Mouse (Mus musculus) liver, embryonic 13.5 days (tissue): Measurements from ENCODE around the gene Mpp6. TPM values are rescaled to one million over a fixed set of nuclear protein-coding genes. Genes with fewer than 3 reads are reported as not detected.

Experiments
- ATAC-seq: fragments of 200-750 bp; cut with Nextera tagmentation; 2 replicates; pipeline ENCODE4 v1.8.0; 2017; ENCODE audit warnings: low read depth, mild to moderate bottlenecking, moderate number of reproducible peaks, moderate library complexity
- DNase-seq: peaks from one replicate; pipeline ENCODE4 v3.0.0; 2022
- H3K27ac ChIP-seq: fragments of 300-500 bp; sonication (generic); 2 replicates; pipeline ENCODE4 v1.5.1; 2015; ENCODE audit warnings: moderate library complexity, mild to moderate bottlenecking, inconsistent platforms
- H3K27me3 ChIP-seq: fragments of 300-500 bp; sonication (generic); 2 replicates; pipeline ENCODE4 v1.6.1; 2015; ENCODE audit warnings: mild to moderate bottlenecking, inconsistent platforms
- H3K36me3 ChIP-seq: fragments of 300-500 bp; sonication (generic); 2 replicates; pipeline ENCODE4 v1.6.1; 2015; ENCODE audit warnings: mild to moderate bottlenecking, inconsistent platforms
- H3K4me1 ChIP-seq: fragments of 300-500 bp; sonication (generic); replicated peaks from 2 replicates; pipeline ENCODE4 v1.6.1; 2015; ENCODE audit warnings: inconsistent platforms
- H3K4me2 ChIP-seq: fragments of 300-500 bp; sonication (generic); 2 replicates; pipeline ENCODE4 v1.6.1; 2015; ENCODE audit warnings: inconsistent platforms, mild to moderate bottlenecking, moderate library complexity
- H3K4me3 ChIP-seq: fragments of 300-500 bp; sonication (generic); replicated peaks from 2 replicates; pipeline ENCODE4 v1.5.1; 2015; ENCODE audit warnings: mild to moderate bottlenecking, inconsistent platforms
- H3K9ac ChIP-seq: fragments of 300-500 bp; sonication (generic); 2 replicates; pipeline ENCODE4 v1.6.1; 2015; ENCODE audit warnings: mild to moderate bottlenecking, inconsistent platforms
- H3K9me3 ChIP-seq: fragments of 300-500 bp; sonication (generic); replicated peaks from 2 replicates; pipeline ENCODE4 v1.6.1; 2016; ENCODE audit warnings: inconsistent platforms
- WGBS: fragments of 180-500 bp; shearing (Covaris S2); methylation state at CpG from one replicate; pipeline ENCODE4 v1.1.7; 2015; ENCODE audit not compliant: insufficient replicate concordance; 5-methylcytosine and 5-hydroxymethylcytosine counted together
- polyA plus RNA-seq: library from polyadenylated mRNA; unstranded; fragments of >200 nt; fragmentation: Nextera tagmentation; extraction: Ambion mirVana; gene quantifications from 2 replicates; pipeline ENCODE4 v1.2.1, GENCODE M21; 2015

The Mpp6 gene
- polyA plus RNA-seq, 1 experiment from 2014 or later = 43.1 TPM

DNA sequence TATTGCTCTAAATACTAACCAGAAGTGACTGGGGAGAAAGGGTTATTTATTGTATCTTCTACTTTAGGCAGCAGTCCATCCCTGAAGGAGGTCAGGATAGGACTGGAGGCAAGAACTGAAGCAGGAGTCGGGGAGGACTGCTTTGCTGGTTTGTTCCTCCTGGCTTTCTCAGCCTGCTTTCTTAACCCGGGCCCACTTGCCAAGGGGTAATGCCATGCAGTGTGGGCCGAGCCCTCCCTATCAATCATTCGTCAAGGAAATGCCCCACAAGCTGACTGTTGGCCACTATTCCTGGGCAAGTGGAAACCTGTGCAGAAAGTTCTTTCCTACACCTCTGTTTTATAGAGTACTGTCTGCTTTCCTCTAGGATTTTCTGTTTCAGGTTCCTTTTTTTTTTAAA, 39.3 kb downstream of the Mpp6 start:
- no peaks in the 10 kb centered on the region for H3K4me1 ChIP-seq
- no peaks in the 10 kb centered on the region for H3K9me3 ChIP-seq
- ATAC-seq = no peak
- DNase-seq = no peak
- H3K27ac ChIP-seq = no peak overlapping the region
- H3K27me3 ChIP-seq = no peaks in the 10 kb centered on the region
- 75% methylated on average over 4 of the region's 4 CpGs for WGBS
- H3K36me3 ChIP-seq = peaks cover 10% of the 10 kb centered on the region; the same call in 1 of the 2 replicates
- no peak overlapping the region for H3K9ac ChIP-seq
- no peak overlapping the region for H3K4me3 ChIP-seq
- H3K4me2 ChIP-seq = no peak overlapping the region

DNA sequence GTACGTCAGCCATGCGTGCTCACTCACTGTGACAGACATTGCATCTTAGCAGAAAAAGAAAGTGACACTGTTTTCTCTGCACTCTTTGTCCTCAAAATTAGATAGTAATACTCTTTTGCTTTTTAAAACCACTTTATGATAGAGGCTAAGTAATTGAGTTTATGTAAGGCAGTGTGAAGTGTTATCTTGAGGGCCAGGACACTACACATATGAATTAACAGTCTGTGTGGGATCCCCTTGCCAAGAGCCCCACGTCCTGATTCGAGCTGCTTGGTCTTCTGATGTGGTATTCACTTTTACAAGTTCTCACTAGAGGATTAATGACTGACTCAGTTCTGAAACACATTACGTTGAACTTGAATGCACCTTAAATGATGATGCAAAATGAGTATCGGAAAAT, 49.8 kb downstream of the Mpp6 start:
- ATAC-seq = no peak
- Histone ChIP-seq H3K4me2 (no peak overlapping the region), H3K27ac (no peak overlapping the region), H3K36me3 (0 out of 2 replicates have a peak, but pooled peaks cover 6% of the 10 kb centered on the region), H3K4me3 (no peak overlapping the region), H3K9me3 (no peaks in the 10 kb centered on the region), H3K27me3 (no peaks in the 10 kb centered on the region), H3K9ac (no peak overlapping the region), H3K4me1 (no peaks in the 10 kb centered on the region)
- no peak for DNase-seq
- WGBS = 85% methylated on average over 6 of the region's 6 CpGs

DNA sequence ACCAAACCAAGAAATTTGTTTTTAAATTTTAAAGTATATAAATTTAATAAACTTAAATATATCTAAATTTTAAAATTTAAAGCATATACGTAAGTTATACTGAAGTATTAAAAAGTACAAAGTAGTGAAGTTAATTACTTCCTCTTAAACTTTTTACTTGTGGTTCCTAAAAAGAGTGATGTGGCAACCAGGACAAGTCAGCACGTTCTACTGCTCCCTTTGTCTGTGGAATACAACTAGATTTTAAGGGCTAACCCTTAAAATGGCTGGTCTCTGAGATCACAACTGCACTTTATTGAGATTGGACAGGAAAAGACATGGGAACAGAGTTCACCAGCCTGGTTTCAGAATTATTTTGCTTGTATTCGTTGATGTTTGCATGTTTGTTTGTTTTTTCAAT, 53.0 kb downstream of the Mpp6 start:
- 64% methylated on average over 3 of the region's 3 CpGs for WGBS
- H3K9me3 ChIP-seq = no peaks in the 10 kb centered on the region
- no peak overlapping the region for H3K9ac ChIP-seq
- H3K4me3 ChIP-seq = no peak overlapping the region
- H3K27ac ChIP-seq = no peak overlapping the region
- DNase-seq = no peak
- ATAC-seq = no peak
- no peak overlapping the region for H3K4me2 ChIP-seq
- no peaks in the 10 kb centered on the region for H3K4me1 ChIP-seq
- no peaks in the 10 kb centered on the region for H3K27me3 ChIP-seq
- 0 out of 2 replicates have a peak, but pooled peaks cover 11% of the 10 kb centered on the region for H3K36me3 ChIP-seq

DNA sequence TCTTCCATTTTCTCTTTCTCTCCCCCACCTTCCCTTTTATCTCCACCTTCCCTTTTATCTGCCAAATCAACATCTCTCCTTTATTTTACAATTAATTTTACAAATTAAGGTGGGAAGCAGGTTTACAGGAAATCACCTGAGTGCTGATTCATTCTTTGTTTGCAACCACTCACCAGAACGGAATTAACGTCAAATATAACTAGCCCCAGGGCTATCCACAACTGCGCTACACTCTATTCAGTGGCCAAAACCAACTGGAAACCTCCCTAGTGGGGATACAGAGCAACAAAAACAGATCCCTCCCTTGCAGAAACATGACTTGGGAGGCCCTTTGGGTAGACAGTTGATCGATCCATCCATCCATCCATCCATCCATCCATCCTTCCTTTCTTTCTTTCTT, 58.8 kb downstream of the Mpp6 start:
- 77% methylated on average over 4 of the region's 4 CpGs for WGBS
- no peaks in the 10 kb centered on the region for H3K27me3 ChIP-seq
- DNase-seq = no peak
- H3K27ac ChIP-seq = no peak overlapping the region
- no peak overlapping the region for H3K4me3 ChIP-seq
- 0 out of 2 replicates have a peak, but pooled peaks cover 5% of the 10 kb centered on the region for H3K36me3 ChIP-seq
- H3K4me1 ChIP-seq = no peaks in the 10 kb centered on the region
- H3K4me2 ChIP-seq = no peak overlapping the region
- no peak overlapping the region for H3K9ac ChIP-seq
- H3K9me3 ChIP-seq = no peaks in the 10 kb centered on the region
- no peak for ATAC-seq

DNA sequence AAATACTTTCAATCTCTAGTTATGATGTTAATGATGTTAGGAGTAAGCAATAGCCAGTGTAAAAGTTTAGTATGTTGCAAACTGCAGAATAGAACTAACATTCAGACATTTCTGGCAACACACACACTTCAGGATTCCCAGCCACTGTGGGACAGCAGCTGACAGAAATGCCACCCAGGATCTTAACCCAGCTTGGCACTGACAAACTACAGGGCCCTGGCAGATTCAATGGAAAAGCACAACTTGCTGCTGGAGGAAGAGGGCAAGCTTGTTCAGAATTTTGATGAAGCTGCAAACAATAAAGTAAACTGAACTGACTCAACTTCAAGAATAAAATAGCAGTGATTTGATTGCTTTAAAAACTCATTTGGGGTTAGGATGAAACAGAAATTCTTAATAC, 59.7 kb downstream of the Mpp6 start:
- H3K27me3 ChIP-seq = no peaks in the 10 kb centered on the region
- no peak overlapping the region for H3K4me3 ChIP-seq
- no peak for ATAC-seq
- H3K4me1 ChIP-seq = no peaks in the 10 kb centered on the region
- DNase-seq = no peak
- H3K9me3 ChIP-seq = no peaks in the 10 kb centered on the region
- H3K9ac ChIP-seq = no peak overlapping the region
- 0 out of 2 replicates have a peak, but pooled peaks cover 5% of the 10 kb centered on the region for H3K36me3 ChIP-seq
- H3K4me2 ChIP-seq = no peak overlapping the region
- no peak overlapping the region for H3K27ac ChIP-seq

DNA sequence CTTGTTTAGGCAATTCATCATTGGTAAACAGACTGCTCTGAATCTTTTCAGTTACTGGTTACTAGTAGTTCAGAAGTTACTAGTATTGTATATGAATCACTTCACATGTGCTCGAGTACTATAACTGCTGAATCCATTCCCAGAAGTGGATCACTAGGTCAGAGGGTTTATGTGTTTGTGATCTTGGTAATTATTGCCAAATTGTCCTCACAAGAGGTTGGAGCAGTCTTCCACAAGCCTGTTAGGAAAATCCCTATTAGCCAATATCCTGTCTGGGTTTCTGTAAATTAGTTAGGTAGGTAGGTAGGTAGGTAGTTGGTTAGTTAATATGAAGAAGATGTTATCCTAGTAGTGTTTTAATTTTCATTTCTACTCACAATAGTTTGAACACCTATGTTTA, 65.7 kb downstream of the Mpp6 start:
- no peak for DNase-seq
- H3K4me2 ChIP-seq = no peak overlapping the region
- no peak overlapping the region for H3K4me3 ChIP-seq
- H3K36me3 ChIP-seq = 0 out of 2 replicates have a peak, but pooled peaks cover 1% of the 10 kb centered on the region
- no peak for ATAC-seq
- H3K27ac ChIP-seq = no peak overlapping the region
- H3K9me3 ChIP-seq = no peaks in the 10 kb centered on the region
- H3K9ac ChIP-seq = no peak overlapping the region
- H3K4me1 ChIP-seq = no peaks in the 10 kb centered on the region
- no peaks in the 10 kb centered on the region for H3K27me3 ChIP-seq
- WGBS = 53% methylated on average over 1 of the region's 1 CpGs

DNA sequence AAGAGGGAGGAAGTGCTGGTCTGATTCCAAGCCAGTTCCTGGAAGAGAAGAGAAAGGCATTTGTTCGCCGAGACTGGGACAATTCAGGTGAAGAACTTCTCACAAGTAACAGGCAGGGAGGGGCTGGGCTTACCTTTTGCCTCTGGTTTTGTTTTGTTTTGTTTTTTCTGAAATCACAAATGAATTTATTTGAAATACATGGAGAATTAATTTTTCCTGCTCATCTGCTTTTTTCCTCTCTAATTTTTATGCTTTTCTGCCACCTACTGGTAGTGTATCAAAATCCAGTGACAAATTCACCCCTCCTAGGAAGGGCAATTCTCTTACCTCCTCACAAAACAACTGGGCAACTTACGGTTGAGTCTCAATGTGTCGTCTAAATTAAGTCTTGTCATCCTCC, 70.1 kb downstream of the Mpp6 start:
- Histone ChIP-seq H3K9me3 (no peaks in the 10 kb centered on the region), H3K4me3 (no peak overlapping the region), H3K27me3 (no peaks in the 10 kb centered on the region), H3K9ac (no peak overlapping the region), H3K4me1 (no peaks in the 10 kb centered on the region), H3K36me3 (peaks cover 20% of the 10 kb centered on the region; the same call in 1 of the 2 replicates), H3K27ac (no peak overlapping the region), H3K4me2 (no peak overlapping the region)
- DNase-seq (no peak), ATAC-seq (no peak)
- 74% methylated on average over 4 of the region's 4 CpGs for WGBS

DNA sequence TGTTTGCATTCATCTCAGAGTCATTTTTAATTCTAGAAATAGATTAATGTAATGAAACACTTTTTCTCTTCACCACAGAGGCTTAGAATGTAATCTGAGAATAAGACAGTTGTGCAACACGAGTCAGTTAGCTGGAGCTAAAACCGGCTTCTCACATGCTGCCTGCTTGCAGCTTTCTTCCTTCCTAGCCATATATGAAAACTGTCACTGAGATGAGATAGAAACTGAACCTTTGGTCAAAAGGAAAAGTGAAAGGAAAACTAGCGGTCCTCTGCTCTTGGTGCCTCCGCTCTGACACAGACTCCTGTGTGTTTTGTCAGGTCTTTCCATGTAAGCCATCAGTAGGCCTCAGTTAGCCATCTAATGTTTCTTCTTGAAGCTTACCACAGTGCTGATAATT, 77.9 kb downstream of the Mpp6 start:
- Histone ChIP-seq H3K36me3 (peaks cover 31% of the 10 kb centered on the region), H3K9ac (no peak overlapping the region), H3K27ac (no peak overlapping the region), H3K4me2 (no peak overlapping the region), H3K27me3 (no peaks in the 10 kb centered on the region), H3K9me3 (no peaks in the 10 kb centered on the region), H3K4me1 (no peaks in the 10 kb centered on the region), H3K4me3 (no peak overlapping the region)
- DNase-seq (no peak), ATAC-seq (no peak)
- 68% methylated on average over 4 of the region's 4 CpGs for WGBS

DNA sequence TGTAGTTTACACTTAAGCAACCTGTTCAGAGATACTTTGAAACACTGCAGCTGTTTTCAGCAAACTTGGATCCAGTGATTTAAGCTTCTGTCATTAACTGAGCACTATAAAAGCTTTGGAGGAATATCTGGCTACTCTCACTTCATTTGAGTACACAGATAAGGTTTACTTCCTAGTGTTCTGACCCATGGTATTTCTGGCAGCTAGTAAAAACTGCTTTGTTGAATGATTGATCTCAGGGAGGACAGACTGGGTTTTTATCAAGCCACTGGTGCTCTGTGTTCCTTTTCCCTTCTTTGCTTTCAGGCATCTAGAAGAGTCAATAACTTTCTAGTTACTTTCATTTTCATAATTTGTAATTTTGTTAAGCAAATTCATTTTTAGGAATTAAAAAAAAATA, 79.3 kb downstream of the Mpp6 start:
- H3K4me2 ChIP-seq = no peak overlapping the region
- no peak overlapping the region for H3K27ac ChIP-seq
- no peak for ATAC-seq
- no peak for DNase-seq
- no peaks in the 10 kb centered on the region for H3K4me1 ChIP-seq
- H3K27me3 ChIP-seq = no peaks in the 10 kb centered on the region
- no peak overlapping the region for H3K4me3 ChIP-seq
- peaks cover 23% of the 10 kb centered on the region for H3K36me3 ChIP-seq
- H3K9ac ChIP-seq = no peak overlapping the region
- no peaks in the 10 kb centered on the region for H3K9me3 ChIP-seq

DNA sequence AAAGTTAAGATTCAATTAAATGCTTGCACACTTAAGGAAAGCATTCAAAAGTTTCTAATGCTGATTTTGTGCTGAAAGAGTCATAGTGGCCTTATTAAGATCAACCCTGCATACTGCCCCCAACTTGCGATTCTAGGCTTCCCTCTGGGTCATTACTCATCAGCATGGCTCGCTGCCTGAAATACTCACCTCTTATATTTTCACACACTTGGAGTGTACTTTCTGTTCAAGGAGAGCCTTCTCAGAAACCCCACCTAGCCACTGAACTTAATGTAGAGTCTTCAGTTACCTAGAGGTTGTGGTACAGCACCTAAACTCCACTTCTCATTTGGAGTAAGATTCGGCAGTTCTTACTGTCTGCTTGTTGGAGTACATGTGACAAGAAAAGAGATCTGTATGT, 81.6 kb downstream of the Mpp6 start:
- Histone ChIP-seq H3K9ac (no peak overlapping the region), H3K9me3 (no peaks in the 10 kb centered on the region), H3K36me3 (peaks cover 27% of the 10 kb centered on the region), H3K4me1 (no peaks in the 10 kb centered on the region), H3K4me2 (no peak overlapping the region), H3K27me3 (no peaks in the 10 kb centered on the region), H3K4me3 (no peak overlapping the region), H3K27ac (no peak overlapping the region)
- DNase-seq (no peak), ATAC-seq (no peak)
- 79% methylated on average over 3 of the region's 3 CpGs for WGBS

DNA sequence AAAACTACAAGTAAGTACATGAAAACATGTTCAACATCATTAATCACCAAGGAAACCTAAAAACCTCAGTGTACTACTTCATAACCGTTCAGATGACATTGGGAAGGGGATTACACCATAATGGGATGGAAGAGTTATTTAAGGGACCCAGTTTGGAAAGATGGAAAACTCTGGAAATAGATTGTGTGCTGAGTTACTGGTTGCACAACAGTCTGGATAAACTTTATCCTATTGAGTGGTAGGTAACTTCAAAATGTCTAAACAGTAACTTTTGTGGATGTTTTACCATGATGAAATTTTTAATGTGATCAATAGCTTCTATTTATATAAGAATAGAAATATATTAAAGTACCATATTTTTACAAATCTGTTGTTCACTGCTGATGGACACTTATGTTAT, 82.1 kb downstream of the Mpp6 start:
- Histone ChIP-seq H3K27ac (no peak overlapping the region), H3K4me2 (no peak overlapping the region), H3K4me1 (no peaks in the 10 kb centered on the region), H3K27me3 (no peaks in the 10 kb centered on the region), H3K36me3 (peaks cover 27% of the 10 kb centered on the region), H3K9me3 (no peaks in the 10 kb centered on the region), H3K4me3 (no peak overlapping the region), H3K9ac (no peak overlapping the region)
- ATAC-seq (no peak), DNase-seq (no peak)
- WGBS = 56% methylated on average over 1 of the region's 1 CpGs

DNA sequence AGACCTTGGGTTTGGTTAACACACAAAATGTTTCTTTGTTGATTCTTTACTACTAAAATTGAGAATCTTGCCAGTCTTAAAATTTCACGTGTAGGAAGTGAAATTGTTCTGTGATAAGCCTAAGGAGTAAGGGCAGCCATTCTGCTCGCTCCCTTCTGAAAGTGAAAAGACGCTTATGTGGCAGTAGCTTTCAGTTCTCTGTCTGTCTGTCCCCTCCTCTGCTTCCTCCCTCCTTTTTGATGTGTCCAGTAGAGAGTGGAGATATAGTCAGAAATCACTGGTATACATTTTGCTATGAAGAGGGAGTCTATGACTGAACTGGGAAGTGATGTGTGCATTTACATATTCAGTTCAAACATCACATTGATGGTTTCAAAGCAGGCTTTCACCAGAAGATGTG, 82.8 kb downstream of the Mpp6 start:
- H3K9me3 ChIP-seq = no peaks in the 10 kb centered on the region
- H3K9ac ChIP-seq = no peak overlapping the region
- H3K27ac ChIP-seq = no peak overlapping the region
- H3K36me3 ChIP-seq = peaks cover 27% of the 10 kb centered on the region
- DNase-seq = no peak
- H3K4me3 ChIP-seq = no peak overlapping the region
- H3K4me2 ChIP-seq = no peak overlapping the region
- ATAC-seq = no peak
- 65% methylated on average over 3 of the region's 3 CpGs for WGBS
- no peaks in the 10 kb centered on the region for H3K27me3 ChIP-seq
- H3K4me1 ChIP-seq = no peaks in the 10 kb centered on the region

DNA sequence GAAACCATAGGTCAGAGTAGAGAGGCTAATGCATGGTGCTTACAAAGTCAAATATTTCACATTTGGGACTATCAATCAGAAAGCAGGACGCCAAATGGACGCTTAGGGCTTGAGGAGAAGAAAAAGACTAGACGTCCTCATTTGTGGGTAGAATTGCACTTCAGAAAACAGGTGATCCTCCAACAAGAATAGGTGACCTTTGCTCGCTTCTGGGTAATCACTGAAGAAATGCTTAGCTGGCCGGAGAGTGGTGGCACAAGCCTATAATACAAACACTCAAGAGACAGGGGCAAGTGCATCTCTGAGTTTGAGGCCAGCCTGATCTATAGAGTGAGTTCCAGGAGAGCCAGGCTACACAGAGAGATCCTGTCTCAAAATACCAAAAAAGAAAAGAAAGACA, 83.8 kb downstream of the Mpp6 start:
- Histone ChIP-seq H3K4me2 (no peak overlapping the region), H3K4me1 (no peaks in the 10 kb centered on the region), H3K4me3 (no peak overlapping the region), H3K36me3 (peaks cover 23% of the 10 kb centered on the region), H3K27me3 (no peaks in the 10 kb centered on the region), H3K9ac (no peak overlapping the region), H3K9me3 (no peaks in the 10 kb centered on the region), H3K27ac (no peak overlapping the region)
- WGBS = 64% methylated on average over 5 of the region's 5 CpGs
- DNase-seq = no peak
- no peak for ATAC-seq
